Mouse (Mus musculus) thymus, postnatal 14 days (tissue): ENCODE measurements at regions not wholly inside any gene's neighbourhood (a gene's known extent, or its start where the extent isn't known, plus 50 kb on each side); places are given as distances from the start of the nearest gene placed in this dataset.
A peak's percentile ranks its signal among the peaks of the same experiment; 100 is the strongest.
"Not testable (repeated sequence)": the region's sequence is repeated elsewhere in the genome, so short reads cannot be mapped to it uniquely, and the experiment has no call there.

Source experiments
- DNase-seq: peaks from one replicate; pipeline ENCODE4 v3.0.0; 2021

DNA sequence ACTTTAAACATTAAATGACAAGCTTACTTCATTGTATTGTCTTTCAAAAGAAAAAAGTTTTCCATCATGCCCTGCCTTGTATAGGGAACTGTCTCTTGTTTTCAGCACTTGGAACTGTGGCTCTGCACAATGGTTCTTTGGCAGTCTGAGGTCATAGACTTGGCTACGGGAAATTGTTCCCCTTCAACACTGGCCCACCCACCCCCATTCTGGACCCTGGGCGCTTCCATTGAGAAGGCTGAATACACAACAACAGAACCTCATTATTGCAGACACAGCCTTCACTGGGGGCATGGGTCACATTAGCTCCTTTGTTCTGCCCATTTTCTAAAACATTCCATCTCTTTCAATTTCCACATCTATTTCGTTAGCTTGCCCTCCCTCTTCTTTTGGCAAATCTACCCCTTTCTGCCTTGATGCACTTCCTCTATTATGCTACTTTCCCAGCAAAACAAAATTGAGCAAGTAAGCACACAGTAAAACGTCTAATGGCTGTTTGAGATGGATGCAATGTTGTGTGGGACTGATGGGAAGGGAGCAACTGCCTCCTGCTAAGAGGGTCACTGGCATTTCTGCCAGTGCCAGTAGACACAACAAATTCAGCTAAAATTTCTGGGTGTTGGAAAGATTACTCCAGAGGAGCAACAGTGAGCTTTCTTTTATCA lies 136.0 kb upstream of the Mad2l1 start:
- no peak for DNase-seq

DNA sequence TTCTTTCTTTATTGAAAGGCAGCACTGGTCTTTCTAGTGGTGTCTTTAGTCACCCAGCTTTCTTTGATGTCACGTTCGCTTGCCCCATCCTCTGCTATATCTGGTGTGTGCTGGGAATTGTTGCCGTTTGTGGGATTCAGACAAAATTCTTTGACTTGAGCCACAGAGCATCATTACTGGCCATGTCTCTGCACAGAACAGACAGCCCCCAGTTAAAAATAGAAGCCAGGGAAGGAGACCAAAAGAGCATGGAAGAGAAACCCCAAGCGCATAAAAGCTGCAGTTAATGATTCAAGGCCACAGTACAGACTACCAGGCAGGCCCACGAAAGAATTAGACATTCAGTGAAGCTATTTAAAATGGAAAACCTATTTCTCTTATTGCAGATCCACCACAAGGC lies 133.7 kb upstream of the Mad2l1 start:
- no peak for DNase-seq

DNA sequence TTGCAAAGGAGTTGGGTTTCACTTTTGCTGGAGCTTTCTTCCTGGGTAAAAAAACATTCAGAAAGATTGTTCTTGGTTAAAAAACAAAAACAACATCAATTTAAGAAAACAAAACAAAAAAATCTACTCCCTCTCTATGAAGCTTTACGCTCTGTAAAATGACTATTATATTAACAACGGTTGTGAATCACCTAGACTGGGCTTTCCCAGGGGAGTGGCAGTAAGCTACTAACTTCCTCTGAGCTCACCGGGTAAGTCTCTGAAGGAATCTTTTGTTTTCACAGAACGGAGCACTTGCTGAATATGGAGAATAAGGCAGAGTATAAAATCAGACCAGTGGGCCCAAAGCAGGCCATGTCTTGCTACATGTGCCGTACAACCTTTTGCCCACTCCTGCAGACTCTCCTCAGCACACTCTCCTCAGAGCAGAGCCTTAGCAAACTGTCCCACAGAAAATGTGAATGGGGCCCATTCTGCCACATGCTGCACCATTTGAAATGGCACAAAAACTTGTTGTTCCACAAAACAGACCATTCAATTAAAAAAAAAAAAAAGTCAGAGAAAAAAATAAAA lies 133.2 kb upstream of the Mad2l1 start:
- no peak for DNase-seq

DNA sequence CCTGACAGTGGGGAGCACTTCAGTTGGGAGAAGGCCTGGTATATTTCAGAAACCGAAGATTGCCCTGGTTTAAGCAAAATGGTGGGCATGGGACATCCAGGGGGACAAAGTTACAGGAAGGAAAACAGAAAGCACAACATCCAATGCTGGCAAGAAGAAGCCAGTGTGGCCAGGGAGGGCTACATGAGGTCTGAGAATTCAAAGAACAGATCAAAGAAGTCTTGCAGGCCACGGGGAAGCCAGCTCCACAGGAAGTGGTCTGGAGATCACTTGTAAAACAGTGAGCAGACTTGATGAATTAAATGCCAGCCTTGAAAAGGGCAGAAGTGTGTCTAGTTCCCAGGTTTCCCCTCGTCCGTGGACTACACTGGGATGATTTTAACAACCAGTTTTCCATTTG lies 120.4 kb upstream of the Mad2l1 start:
- no peak for DNase-seq

DNA sequence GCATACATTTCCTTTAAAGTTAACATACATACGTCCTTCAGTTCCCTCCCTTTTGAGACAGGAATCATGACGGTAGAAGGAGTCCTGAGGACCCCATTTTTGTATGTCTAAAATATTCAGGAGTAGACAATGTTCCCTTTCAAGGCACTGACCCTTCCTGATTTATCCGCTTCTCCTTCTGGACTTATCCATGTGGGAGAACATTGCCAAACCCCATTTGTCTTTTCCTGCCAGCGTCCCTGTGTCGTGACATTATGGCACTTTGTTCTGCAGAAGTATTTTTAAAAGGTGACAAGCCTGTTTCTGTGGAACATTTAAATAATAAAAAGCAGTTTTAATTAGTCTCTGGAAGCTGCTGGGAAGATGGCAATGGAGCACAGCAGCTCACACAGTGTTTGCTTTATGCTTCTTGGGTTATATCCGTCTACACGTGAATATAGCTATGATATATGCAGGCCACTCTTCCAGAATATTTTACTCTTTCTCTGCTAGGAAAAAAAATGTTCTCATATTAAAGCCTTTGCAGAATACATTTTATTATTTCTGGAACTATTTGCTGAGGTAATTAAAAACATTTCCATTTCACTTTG lies 115.6 kb upstream of the Mad2l1 start:
- no peak for DNase-seq

DNA sequence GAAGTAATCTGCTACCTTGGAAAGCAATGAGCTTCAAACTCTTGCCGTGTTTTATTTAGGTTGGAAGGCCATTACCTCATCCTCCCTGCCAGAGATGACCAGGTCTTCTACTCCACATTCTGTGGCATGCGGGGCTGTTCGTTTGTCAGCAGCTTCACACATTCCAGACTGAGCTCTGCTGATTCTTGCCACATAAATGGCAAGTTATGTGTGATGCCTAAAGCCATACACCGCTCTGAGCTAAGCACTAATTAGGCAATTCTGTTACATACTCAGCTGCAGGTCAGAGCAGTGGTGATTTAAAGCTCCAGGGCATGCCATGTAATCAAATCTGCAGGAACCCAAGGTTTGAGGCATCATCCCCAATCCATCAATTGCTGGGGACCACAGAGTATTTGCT lies 106.8 kb upstream of the Mad2l1 start:
- DNase-seq, result no peak

DNA sequence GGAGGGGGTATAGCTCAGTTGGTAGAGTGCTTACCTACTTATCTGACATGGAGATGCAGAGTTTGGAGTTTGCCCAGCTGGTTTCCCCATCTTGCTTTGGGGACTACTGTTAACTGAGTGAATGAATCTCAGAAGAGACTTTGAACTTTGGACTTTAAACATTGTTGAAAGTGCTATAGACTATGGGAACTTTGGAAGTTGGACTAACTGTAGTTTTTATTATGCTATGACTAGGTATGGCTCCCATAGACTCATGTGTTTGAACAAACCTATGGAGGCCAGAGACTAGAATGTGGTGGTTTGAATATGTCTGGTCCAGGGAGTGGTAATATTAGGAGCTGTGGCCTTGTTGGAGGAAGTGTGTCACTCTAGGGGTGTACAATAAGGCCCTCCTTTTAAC lies 84.8 kb upstream of the Mad2l1 start:
- not testable (repeated sequence) for DNase-seq

DNA sequence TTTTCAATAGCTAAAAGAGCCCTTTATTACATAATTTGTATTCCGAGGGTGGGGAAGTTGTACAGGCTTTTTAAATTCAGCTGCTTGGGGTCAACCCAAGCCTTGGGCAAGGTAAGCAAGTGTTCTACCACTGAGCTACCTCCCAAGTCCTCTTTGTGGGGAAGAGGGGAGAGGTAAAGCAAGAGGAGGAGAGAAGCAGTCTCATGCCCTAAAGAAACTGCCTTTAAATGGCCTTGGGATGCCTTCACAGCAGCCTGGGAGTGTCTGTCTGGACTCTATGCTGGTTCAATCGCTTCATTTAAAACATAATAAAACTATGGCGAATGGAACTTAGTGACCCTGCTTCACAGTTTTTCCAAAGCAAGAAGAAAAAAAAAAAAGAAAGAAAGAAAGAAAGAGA lies 77.0 kb upstream of the Mad2l1 start:
- DNase-seq, result no peak

DNA sequence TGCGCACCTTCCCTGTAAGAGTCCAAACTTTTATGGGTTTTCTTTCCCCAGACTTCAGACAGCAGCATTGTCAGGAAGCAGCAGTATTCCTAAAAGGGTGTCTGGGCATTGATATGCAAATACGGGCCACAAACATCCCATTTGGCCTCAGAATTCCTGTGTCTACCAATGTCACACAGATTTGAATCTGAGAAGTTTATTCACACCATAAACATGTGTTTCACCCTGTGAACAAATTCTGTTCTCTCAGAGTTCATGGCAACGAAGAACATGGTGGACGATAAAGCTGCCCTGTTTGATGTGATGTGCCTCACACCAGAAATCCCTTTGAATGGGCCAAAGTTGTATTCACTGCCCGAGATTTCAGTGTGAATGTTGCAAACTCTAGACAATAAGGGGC lies 70.7 kb upstream of the Mad2l1 start:
- DNase-seq, result no peak

DNA sequence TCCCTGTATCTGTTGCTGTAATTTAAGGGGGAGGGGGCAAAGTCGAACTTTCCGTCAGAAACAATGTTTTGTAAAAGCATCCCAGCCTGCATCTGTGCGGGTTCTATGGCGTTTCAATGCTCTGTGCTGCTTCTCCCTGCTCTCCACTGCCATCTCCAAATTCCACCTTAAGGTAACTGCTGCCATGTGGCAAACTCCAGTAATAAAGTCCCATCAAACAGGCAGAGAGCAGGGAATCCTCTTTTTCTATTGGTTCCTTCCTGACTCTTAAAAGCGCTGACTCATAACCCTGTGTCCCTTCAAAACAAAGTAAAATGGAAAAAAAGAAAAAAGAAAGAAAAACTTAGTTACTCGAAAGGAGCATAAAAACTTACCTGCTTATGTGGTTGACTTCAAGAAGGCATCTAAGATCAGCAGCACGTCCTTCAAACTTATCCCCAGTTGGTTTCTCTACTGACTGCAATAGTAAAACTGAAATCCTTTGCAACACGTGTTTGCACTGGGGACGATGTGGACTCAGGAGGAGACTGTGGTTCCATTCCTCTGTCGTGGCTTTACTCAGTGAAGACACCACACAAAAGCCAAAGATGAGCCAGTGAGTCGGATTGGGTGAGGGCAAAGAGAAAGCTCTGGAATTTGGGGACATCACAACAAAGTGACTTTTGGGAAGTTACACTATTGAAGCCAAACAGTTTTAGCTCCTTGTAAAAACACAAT lies 69.9 kb upstream of the Mad2l1 start:
- no peak for DNase-seq

DNA sequence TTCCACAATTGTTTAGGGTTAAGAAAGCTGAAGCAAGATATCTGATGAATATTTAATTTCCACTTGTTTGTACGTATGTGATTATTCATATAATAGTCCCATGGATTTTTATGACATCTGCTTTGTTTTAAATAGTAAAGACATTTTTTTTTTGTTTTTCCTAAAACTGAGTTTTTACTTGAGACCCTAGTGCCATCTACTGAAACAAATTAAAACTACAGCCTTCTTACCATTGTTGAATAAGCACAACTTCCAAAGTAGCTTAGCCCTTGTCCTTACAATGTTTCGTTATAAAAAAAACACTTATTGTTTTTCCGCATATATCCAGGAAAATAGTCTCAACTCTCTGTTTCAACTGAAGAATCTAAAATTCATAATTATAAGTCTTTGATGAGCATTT lies 68.4 kb upstream of the Mad2l1 start:
- no peak for DNase-seq

DNA sequence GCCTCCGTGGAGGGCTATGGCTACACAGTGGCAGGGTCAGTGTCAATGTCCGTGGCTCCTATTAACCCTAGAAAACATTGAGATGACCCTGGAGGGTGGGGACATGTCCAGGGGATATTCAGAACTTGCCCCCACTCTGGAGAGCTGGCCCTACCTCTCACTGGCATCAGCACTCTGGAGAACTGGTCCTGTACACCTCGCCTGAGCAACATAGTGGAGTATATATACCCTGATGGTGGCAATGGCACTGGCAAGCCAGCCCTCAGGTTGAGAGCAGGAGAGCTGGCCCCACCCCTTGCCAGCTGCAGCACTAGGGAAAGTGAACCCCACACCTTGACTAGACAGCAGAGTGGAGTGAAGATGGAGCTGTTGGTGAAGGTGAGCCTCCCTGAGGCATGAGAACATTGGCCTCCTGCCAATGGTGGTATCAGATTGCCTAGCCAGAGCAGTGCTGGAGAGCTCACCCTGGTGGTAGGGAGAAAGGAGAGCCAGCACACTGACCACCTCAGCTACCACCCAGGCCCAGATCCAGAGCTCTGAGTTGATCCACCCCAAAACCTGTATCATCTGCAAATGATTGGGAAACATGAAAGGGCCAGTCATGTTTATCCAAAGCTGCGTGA lies 64.5 kb upstream of the Mad2l1 start:
- DNase-seq, result no peak

DNA sequence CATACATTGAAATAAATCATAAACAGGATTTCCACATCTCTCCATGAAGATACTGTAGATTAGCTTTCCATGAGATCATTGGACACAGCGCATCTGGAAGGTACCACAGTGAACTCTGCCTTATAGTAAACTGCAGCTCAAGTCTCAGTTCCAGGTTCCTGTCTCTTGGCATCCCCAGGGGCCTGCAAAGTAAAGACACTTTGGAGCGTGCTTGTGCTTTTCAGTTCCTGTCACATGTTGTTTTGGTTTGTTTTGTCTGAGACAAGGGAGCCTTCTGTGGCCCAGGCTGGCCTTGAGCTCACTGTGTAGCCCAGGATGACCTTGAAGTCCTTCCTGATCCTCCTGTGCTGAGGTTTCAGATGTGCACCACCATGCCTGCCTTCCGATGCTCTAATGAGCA lies 63.4 kb upstream of the Mad2l1 start:
- no peak for DNase-seq

DNA sequence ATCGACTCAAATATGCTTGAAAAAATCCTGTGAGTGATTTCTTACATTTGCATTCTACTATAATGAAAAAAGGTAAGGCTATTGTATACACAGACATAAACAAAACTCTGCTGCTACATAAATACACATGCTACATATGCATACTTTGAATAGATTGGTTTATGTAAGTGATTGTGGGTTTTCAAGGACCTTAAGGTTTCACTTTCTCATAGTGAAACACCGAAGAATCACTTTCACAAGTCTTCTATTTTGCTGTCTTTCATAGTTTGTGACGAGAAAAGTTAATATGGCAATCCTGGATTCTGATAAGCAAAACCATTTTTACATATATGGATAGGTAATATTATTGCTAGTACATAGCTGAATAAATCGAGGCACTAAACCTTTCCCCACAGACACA lies 62.5 kb upstream of the Mad2l1 start:
- no peak for DNase-seq

DNA sequence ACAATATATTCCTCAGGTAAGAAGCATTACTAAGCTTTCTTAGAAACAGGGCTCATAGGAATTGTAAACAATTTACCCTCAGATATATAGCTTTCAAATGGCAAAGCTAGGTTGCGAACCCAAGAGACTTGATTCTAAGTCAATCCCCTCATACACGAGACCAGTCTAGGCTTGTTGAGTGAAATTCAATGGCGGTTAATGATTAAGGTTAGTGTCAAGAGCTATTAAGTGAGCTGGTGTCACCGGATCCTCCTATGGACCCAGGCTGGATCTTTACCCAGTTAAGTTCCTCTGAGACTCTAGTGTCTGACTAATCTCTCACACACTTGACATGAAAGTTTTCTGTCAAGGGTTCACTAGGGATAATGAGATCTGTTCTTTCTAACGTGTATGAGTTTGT lies 57.6 kb upstream of the Mad2l1 start:
- no peak for DNase-seq

DNA sequence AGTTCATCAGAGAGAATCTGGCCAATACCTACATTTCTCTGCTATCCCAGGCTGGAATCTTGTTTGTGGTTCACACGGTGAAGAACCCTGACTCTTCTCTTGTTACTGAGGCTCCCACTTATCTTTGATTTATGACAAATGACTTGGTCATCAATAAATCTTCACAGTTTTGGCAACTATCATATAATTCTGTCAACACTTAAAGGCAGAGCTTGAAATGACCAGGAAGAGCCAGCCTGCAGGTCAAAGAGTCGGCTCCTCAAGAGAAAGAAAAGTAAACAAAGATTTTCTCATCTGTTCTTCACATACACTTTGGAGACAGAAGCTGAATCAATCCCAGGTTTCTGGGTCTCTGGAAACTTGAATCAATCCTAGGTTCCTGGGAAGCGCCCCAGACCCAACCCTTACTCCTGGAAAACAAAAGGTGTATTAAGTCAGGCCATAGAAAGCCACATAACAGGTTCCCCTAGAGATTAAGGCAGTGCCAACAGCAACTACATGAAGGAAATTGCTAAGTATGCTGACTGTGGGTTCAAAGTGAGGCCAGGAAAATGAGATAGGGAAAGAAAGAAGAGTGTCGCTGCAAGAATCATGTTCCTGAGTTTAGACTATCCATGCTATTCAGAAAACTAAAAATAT lies 56.7 kb upstream of the Mad2l1 start:
- no peak for DNase-seq

DNA sequence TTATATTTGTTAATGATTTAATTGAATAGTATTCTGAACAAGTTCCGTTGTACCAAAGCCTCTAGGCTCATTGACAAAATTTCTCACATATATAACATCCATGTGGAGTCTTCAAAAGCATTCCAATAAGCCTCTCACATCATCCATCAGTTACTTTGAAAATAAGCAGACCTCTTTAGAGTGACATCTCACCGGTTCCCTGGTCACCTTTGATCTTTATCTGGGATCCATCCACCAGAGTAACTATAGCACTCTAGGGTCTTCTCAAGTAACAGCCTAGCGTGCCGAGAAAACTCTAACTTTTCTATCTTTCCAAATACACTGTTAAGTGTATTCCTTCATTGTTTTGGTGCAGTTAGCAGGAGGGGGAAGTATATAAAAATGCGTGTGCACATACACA lies 55.6 kb upstream of the Mad2l1 start:
- no peak for DNase-seq

DNA sequence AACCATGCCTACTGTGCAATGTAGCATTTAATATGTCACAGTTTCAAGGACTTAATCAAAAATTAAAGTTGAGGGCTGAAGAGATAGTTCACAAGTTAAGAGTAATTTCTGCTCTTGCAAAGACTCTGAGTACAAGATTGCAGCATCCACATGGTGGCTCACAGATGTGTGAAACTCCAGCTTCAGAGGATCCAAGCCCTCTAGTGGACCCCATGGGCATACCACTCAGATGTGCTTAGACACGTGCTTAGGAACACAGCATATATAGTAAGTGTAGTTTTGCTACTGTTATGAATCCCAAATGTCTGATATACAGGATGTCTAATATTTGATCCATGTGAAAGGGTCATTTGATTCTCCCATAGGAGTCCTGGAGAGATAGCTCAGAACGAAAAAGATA lies 55.0 kb upstream of the Mad2l1 start:
- peak; percentile 50 for DNase-seq

DNA sequence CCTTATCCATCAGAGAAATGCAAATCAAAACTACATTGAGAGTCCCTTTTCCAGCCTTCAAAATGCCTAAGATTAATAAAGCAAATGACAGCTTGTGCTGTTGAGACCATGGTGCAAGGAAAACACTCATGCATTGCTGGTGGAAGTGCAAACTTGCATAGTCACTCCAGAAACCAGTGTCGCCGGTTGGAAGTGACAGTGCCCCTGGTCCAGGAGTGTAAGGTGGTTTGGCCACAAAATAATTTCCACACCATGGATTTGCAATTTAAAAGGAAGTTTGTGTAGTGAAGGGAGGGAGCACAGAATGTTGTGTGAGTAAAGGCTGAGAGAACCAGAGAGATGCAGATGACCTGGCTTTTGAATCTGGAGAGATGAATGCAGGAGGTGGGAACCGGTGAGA lies 52.4 kb upstream of the Mad2l1 start:
- DNase-seq, result no peak
